Mouse (Mus musculus) embryonic stem cell, embryonic (primary cell): ENCODE measurements around the gene Oard1.

Experiments used
- CTCF ChIA-PET, 4 experiments: fragments of 300-600 bp in 2 of 4; fragments of 350-600 bp in 2 of 4; sonication (Branson Sonifier 250); formaldehyde crosslinking; loops; one replicate each; lab custom pipeline; 2022; ENCODE audit warnings: inconsistent platforms in 2 of 4; lab: Charles Lee
- POLR2A ChIA-PET, 4 experiments: fragments of 300-600 bp in 2 of 4; fragments of 350-600 bp in 2 of 4; sonication (Branson Sonifier 250); formaldehyde crosslinking; loops; one replicate each; lab custom pipeline; 2022; ENCODE audit warnings: antibody characterized with exemption in 4 of 4, inconsistent platforms in 1 of 4; lab: Charles Lee

The Oard1 gene

DNA sequence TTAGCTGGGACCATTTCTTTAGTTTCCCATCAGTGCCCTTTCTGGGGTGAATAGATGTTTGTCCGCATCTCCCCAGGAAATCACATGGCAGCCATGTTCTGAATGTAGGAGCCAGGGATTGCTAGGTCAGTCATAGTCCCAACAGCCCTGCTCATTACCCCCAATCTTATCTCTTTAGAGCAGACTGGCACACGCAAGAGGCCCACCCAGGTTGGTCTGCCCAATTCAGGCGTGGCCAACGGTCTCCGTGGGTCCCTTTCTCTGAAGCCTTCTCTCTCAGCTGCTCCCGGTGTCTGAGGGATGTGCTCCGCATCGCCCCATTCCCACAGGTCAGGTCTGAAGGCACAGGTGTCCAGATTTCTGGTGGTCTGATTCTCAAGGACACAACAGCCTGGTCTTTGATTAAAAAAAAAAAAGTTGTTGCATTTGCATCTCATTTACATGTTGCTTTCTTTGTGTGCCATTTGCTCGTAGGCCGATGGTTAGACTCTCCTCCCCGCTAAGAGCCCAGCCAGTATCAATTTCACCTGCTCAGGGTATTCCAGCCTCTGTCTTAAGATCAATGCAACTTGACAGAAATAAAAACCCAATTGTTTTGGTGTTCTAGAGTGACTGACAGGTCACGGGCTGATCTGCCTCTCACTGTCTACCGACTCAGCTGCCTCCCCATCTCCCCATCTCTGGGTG, 41.0 kb downstream of the Oard1 start:
- ChIA-PET CTCF (interaction anchor here in 2 of 4 experiments (0.7 to 2.5 kb wide), 4 partner anchors 16 to 126 kb away, joined by 3 to 12 read pairs (median 6); no protein-coding TSS in a partner anchor), POLR2A (interaction anchor here in 2 of 4 experiments (0.7 to 3.0 kb wide), 13 partner anchors 8 to 166 kb away, joined by 3 to 13 read pairs (median 4); no protein-coding TSS in a partner anchor)

DNA sequence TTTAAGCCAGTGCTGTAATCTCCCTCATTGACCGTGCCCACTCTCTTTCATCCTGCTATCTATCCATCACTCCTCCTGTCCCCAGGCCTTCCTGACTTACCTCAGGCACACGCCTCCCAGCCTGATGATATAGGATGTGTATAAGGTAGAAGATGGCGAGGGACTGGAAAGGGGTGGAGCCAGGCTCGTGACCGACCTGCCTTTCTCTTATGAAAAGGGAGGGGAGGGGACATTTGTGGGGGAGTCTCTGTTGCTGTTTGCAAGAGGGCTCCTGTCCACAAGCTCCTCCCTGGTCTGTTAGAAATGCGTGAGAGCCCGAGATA, 41.5 kb downstream of the Oard1 start, which contains the start of gene Tspo2:
TSS of gene Tspo2 (minus strand) at position 170 of the 323 bp plus-strand sequence.
- POLR2A ChIA-PET = interaction anchor here in 2 of 4 experiments (0.9 to 3.0 kb wide), 13 partner anchors 8 to 176 kb away, joined by 3 to 13 read pairs (median 4); no protein-coding TSS in a partner anchor
- CTCF ChIA-PET = interaction anchor here in 2 of 4 experiments (0.7 to 2.5 kb wide), 3 partner anchors 16 to 126 kb away, joined by 3 to 12 read pairs (median 4); no protein-coding TSS in a partner anchor

DNA sequence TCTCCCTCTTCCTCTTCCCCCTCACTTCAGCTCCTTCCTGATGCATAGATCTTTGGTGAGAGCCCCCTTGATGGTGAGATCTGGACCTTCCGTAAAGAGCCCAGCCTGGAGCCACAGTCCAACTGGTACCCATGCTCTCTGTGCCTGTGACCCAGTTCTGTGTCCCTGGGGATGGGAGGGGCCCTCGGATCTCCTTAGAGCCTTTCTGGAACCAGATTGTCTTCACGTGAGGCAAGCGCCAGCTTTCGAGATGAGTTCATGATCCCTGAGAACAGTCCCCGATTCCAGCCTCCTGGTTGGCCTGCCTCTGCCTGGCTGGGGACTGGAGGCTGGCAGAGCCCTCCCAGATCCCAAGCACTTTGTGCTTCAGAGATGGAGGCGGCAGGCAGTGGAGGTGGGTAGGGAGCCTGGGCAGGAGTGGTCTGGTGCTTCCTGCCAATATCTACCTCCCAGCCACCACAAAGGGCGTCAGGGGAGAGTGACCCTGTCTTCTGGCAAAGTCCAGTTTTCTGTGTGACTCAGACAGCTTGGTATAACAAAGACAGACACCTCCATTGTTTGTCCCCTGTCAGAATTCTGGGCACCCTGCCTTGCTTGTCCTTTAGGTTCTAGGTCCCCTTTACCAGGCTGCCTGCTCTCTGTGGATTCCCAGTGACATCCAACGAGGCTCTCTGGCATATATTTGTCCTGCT, 42.1 kb downstream of the Oard1 start:
- ChIA-PET POLR2A (interaction anchor here in 2 of 4 experiments (0.9 to 3.0 kb wide), 16 partner anchors 9 to 177 kb away, joined by 3 to 13 read pairs (median 4); partner anchors contain the start of gene Apobec2 (in 1 of the 2)), CTCF (interaction anchor here in 2 of 4 experiments (0.5 to 2.5 kb wide), 5 partner anchors 9 to 125 kb away, joined by 3 to 12 read pairs (median 4); no protein-coding TSS in a partner anchor)

DNA sequence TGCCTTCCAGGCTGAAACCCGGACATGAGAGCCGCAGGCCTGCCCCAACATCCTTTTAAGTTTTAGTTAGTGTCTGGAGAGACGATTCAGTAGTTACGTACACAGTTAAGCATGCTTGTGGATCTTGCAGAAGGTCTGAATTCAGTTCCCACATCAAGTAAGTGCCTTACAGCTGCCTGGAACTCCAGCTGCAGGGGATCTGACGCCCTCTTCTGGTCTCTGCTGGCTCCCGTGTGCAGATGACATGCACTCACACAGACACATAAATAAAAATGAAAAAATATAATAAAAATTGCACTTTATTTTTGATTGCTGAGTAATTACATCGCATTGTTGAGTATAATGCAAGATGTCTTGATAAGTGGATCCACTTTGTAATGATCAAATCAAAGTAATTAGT, 43.7 kb downstream of the Oard1 start:
- CTCF ChIA-PET = interaction anchor here (0.5 to 2.0 kb wide), 12 partner anchors 10 to 140 kb away, joined by 3 to 14 read pairs (median 6); partner anchors contain the start of genes Apobec2 (in 1 of the 4), Nfya (in 1 of the 4) and Oard1 (in 1 of the 4)
- POLR2A ChIA-PET = interaction anchor here in 3 of 4 experiments (1.0 to 2.3 kb wide), 13 partner anchors 8 to 45 kb away, joined by 3 to 9 read pairs (median 4); partner anchors contain the start of gene Apobec2 (in 1 of the 3)

DNA sequence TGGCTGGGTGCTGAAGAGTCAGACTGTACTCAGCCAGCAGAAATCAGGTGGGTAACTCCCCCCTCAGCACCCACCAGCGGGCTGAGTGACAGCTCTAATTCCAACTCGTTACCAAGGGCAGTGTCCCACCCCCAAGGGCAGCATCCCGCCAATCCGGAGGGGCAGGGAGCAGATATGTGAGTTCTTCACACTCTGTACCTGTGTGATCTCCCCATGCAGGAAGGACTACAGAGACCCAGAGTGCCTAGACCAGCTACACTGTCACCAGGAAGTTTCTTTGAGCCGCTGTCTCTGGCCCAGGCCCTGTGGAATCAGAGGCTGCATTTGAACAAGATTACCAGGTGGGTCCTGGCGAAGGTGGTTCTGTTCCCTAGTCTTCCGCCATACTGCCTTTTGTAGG, 44.4 kb downstream of the Oard1 start:
- ChIA-PET POLR2A (interaction anchor here in 3 of 4 experiments (0.6 to 2.3 kb wide), 15 partner anchors 9 to 193 kb away, joined by 3 to 9 read pairs (median 4); no protein-coding TSS in a partner anchor), CTCF (interaction anchor here (1.0 to 2.0 kb wide), 11 partner anchors 11 to 44 kb away, joined by 3 to 14 read pairs (median 6); partner anchors contain the start of genes Apobec2 (in 1 of the 4), Nfya (in 1 of the 4) and Oard1 (in 1 of the 4))

DNA sequence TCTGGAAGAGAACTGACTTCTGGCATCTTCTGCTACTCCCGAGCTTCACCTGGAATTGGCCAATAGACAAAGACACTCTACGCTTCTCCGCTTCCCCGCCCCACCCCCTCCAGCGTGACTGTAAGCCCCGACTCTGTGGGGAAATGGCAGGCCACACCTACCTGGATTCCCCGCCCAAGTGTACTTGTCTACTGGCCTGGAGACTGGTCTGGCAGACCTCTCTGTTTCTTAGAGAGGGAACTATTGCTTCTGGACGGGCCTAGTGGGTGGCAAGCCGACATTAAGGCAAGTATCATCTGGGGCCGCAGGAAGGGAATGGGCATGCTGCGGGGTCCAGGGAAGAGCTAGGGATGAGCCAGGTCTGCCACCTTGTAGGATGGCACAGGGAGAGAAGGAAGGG, 44.9 kb downstream of the Oard1 start, which contains the start of gene Unc5cl:
TSS of gene Unc5cl (plus strand) at position 214 of the 400 bp plus-strand sequence.
- ChIA-PET POLR2A (interaction anchor here in 3 of 4 experiments (0.5 to 2.3 kb wide), 15 partner anchors 10 to 193 kb away, joined by 3 to 9 read pairs (median 5); no protein-coding TSS in a partner anchor), CTCF (interaction anchor here (0.7 to 2.0 kb wide), 9 partner anchors 12 to 45 kb away, joined by 3 to 14 read pairs (median 4); partner anchors contain the start of genes Apobec2 (in 1 of the 4), Nfya (in 1 of the 4) and Oard1 (in 1 of the 4))

DNA sequence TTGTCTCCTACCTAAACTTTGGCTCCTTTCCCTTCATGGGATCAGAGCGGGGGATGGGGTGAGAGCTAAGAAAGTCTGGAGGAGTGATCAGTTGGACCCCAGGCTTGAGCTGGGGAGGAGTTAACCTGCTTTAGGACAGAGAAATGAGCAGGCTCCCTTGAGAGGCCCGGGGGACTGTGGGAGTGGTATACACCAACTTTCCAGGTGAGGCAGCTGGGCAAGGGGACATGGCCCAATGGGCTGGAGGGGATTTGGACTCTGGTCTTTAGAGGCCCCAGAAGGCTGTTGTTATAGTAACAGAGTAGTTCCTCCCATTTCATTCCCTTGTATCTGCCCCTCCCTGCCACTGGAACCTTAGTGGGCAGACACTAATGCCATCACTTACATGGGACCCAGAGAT, 46.1 kb downstream of the Oard1 start:
- POLR2A ChIA-PET = no interaction called here
- CTCF ChIA-PET = no interaction called here

DNA sequence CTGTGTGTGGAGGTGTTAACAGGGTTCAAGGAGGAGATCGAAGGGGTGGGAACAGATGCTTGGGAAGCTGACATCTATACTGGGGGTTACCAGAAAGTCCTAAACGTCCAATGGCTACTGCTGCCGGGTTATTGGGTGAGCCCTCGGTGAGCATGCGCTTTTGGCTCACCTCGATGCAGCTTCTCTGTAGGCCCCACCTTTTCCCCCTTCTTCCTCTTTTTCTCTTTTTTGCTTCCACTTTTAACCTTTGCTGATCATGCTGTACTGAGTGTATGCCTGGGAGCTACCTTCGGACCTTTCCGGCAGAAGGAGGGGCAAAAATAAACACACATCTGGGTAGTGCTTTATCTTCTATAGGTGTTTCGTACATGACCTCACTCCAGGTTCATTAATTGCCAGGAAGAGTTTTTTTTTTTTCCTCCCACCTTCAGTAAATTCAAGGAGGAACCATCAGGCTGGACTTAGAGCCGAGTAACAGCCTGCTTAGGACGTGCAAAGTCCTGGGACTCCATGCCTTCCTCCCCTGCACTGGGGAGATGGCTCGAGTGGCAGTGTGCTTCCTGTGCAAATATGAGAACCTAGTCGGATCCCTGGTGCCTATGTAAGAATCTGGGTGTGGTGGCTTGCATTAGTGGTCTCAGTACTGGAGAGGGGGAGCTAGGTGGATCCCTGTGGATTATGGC, 48.3 kb downstream of the Oard1 start:
- CTCF ChIA-PET = interaction anchor here (0.5 to 3.6 kb wide), 8 partner anchors 9 to 1009 kb away, joined by 3 to 10 read pairs (median 6); no protein-coding TSS in a partner anchor
- POLR2A ChIA-PET = interaction anchor here (0.6 to 2.0 kb wide), 7 partner anchors 9 to 543 kb away, joined by 3 to 8 read pairs (median 3); no protein-coding TSS in a partner anchor

DNA sequence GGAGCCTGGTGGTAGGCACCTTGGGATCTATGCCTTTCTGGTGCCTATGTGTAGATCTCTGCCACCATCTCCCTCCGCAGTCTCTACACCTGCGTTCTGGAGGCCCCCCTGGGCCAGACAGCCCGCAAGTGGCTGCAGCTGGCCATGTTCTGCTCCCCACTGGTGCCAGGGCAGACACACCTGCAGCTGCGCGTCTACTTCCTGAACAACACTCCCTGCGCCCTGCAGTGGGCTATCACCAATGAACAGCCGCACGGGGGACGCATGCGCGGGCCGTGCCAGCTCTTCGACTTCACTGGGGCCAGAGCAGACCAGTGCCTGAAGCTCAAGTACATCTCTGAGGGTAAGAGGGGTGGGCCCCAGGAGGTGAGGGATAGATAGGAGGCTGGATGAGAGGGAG, 52.3 kb downstream of the Oard1 start:
- ChIA-PET POLR2A (interaction anchor here (0.6 to 1.2 kb wide), 8 partner anchors 10 to 798 kb away, joined by 3 to 5 read pairs (median 3); no protein-coding TSS in a partner anchor), CTCF (interaction anchor here in 2 of 4 experiments (0.6 to 1.2 kb wide), 4 partner anchors 76 to 239 kb away, joined by 3 to 4 read pairs (median 3); no protein-coding TSS in a partner anchor)

DNA sequence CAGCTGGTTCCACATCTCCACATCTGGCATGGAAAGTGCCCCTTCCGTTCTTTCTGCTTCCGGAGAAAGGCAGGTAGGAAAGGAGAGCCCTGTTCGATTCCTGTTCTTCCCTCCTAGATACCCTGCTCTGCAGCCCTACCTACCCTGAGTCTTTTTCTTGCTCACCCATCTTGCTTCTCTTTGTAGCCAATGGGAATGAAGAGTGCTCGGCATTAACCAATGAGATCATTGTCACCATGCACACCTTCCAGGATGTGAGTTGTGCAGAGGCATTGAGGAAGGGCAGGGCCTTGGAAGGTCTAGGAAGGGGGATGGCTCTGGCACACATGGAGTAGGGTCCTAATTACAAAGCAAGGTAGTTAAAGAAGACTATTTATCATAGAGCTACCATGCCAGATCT, 53.6 kb downstream of the Oard1 start:
- ChIA-PET CTCF (interaction anchor here in 1 of 4 experiments (0.9 kb wide), 1 partner anchor 75 kb away, joined by 3 read pairs; no protein-coding TSS in a partner anchor), POLR2A (interaction anchor here in 2 of 4 experiments (0.5 to 1.5 kb wide), 4 partner anchors 10 to 780 kb away, joined by 3 to 4 read pairs (median 4); no protein-coding TSS in a partner anchor)
